Mouse (Mus musculus) midbrain, embryonic 14.5 days (tissue): ENCODE data around the gene Endod1. TPM values are rescaled to one million over a fixed set of nuclear protein-coding genes. Genes with fewer than 3 reads are reported as not detected.

Experiments
- ATAC-seq: fragments of 200-750 bp; cut with Nextera tagmentation; 2 replicates; pipeline ENCODE4 v1.8.0; 2017; ENCODE audit warnings: moderate number of reproducible peaks, moderate library complexity; ENCODE audit not compliant: low FRiP score, low TSS enrichment
- DNase-seq: peaks from one replicate; pipeline ENCODE4 v3.0.0-alpha.2; 2015
- H3K27ac ChIP-seq: fragments of 300-500 bp; sonication (generic); replicated peaks from 2 replicates; pipeline ENCODE4 v1.5.1; 2014; ENCODE audit warnings: mild to moderate bottlenecking, low read depth, low read length, moderate library complexity
- H3K27me3 ChIP-seq: fragments of 300-500 bp; sonication (generic); 2 replicates; pipeline ENCODE4 v1.6.1; 2014; ENCODE audit warnings: low read length, control low read depth, mixed read lengths; ENCODE audit not compliant: control insufficient read depth, insufficient read depth
- H3K36me3 ChIP-seq: fragments of 300-500 bp; sonication (generic); 2 replicates; pipeline ENCODE4 v1.6.1; 2014; ENCODE audit warnings: low read length, control low read depth; ENCODE audit not compliant: control insufficient read depth, insufficient read depth
- H3K4me1 ChIP-seq: fragments of 300-500 bp; sonication (generic); 2 replicates; pipeline ENCODE4 v1.6.1; 2014; ENCODE audit warnings: mild to moderate bottlenecking, antibody characterized with exemption, low read length, control low read depth; ENCODE audit not compliant: control insufficient read depth, insufficient read depth
- H3K4me2 ChIP-seq: fragments of 300-500 bp; sonication (generic); 2 replicates; pipeline ENCODE4 v1.6.1; 2014; ENCODE audit warnings: mild to moderate bottlenecking, low read length, moderate library complexity
- H3K4me3 ChIP-seq: fragments of 300-500 bp; sonication (generic); replicated peaks from 2 replicates; pipeline ENCODE4 v1.5.1; 2014; ENCODE audit warnings: low read depth, low read length
- H3K9ac ChIP-seq: fragments of 300-500 bp; sonication (generic); replicated peaks from 2 replicates; pipeline ENCODE4 v1.6.1; 2014; ENCODE audit warnings: mild to moderate bottlenecking, low read length, moderate library complexity
- H3K9me3 ChIP-seq: fragments of 300-500 bp; sonication (generic); 2 replicates; pipeline ENCODE4 v1.6.1; 2016; ENCODE audit warnings: low read length, control low read depth, mixed read lengths; ENCODE audit not compliant: control insufficient read depth
- WGBS: fragments of 180-500 bp; shearing (Covaris S2); extraction: QIAGEN DNeasy Blood & Tissue Kit; methylation state at CpG from one replicate; pipeline ENCODE4 v1.1.7; 2014; 5-methylcytosine and 5-hydroxymethylcytosine counted together
- polyA plus RNA-seq: library from polyadenylated mRNA; unstranded; fragments of >200 nt; fragmentation: Nextera tagmentation; extraction: Ambion mirVana; gene quantifications from 2 replicates; pipeline ENCODE4 v1.2.1, GENCODE M21; 2014

Gene Endod1
- polyA plus RNA-seq, 1 experiment from 2014 or later = 22.4 TPM

GRCm38 (mm10) chr9:14385665-14386064 is 4.4 kb upstream of the Endod1 start:
- 89% methylated on average over 8 of the region's 8 CpGs for WGBS
- no peaks in the 10 kb centered on the region for H3K27me3 ChIP-seq

GRCm38 (mm10) chr9:14383186-14383920 is 2.0 kb upstream of the Endod1 start:
- ATAC-seq = no peak
- 84% methylated on average over 4 of the region's 4 CpGs for WGBS
- no peaks in the 10 kb centered on the region for H3K36me3 ChIP-seq

More at GRCm38 (mm10) chr9:14385665-14386064, 4.4 kb upstream of the Endod1 start:
- Histone ChIP-seq H3K4me3 (no peak overlapping the region), H3K36me3 (no peaks in the 10 kb centered on the region), H3K4me2 (no peak overlapping the region), H3K9ac (no peak overlapping the region), H3K9me3 (no peaks in the 10 kb centered on the region), H3K4me1 (no peaks in the 10 kb centered on the region), H3K27ac (no peak overlapping the region)
- ATAC-seq = no peak
- DNase-seq = no peak

GRCm38 (mm10) chr9:14382256-14382791 is 1.0 kb upstream of the Endod1 start:
- H3K4me2 ChIP-seq = peak overlapping the region; percentile 89; the same call in 1 of the 2 replicates
- DNase-seq (no peak), ATAC-seq (no peak)

More at GRCm38 (mm10) chr9:14383186-14383920, 2.0 kb upstream of the Endod1 start:
- no peak overlapping the region for H3K4me2 ChIP-seq
- H3K27ac ChIP-seq = no peak overlapping the region
- no peak overlapping the region for H3K4me3 ChIP-seq
- 0 out of 2 replicates have a peak, but pooled peaks cover 6% of the 10 kb centered on the region for H3K4me1 ChIP-seq
- no peaks in the 10 kb centered on the region for H3K9me3 ChIP-seq
- H3K9ac ChIP-seq = no peak overlapping the region
- no peak for DNase-seq
- H3K27me3 ChIP-seq = no peaks in the 10 kb centered on the region

GRCm38 (mm10) chr9:14380386-14381285 is 671 bp downstream of the Endod1 start:
- ATAC-seq (peak; percentile 91), DNase-seq (peak; percentile 84)
- Histone ChIP-seq H3K27ac (peak overlapping the region; percentile 87), H3K4me1 (0 out of 2 replicates have a peak, but pooled peaks cover 6% of the 10 kb centered on the region), H3K36me3 (no peaks in the 10 kb centered on the region), H3K9ac (peak overlapping the region; percentile 89), H3K27me3 (no peaks in the 10 kb centered on the region), H3K9me3 (no peaks in the 10 kb centered on the region), H3K4me2 (peak overlapping the region; percentile 89), H3K4me3 (peak overlapping the region; percentile 58)
- under 1% methylated on average over 75 of the region's 76 CpGs for WGBS

More at GRCm38 (mm10) chr9:14382256-14382791, 1.0 kb upstream of the Endod1 start:
- H3K9ac ChIP-seq = no peak overlapping the region
- H3K27me3 ChIP-seq = no peaks in the 10 kb centered on the region
- H3K4me3 ChIP-seq = no peak overlapping the region
- H3K4me1 ChIP-seq = 0 out of 2 replicates have a peak, but pooled peaks cover 6% of the 10 kb centered on the region
- H3K27ac ChIP-seq = no peak overlapping the region
- no peaks in the 10 kb centered on the region for H3K9me3 ChIP-seq
- 78% methylated on average over 5 of the region's 5 CpGs for WGBS
- H3K36me3 ChIP-seq = no peaks in the 10 kb centered on the region

GRCm38 (mm10) chr9:14379769-14380385 is 1.4 kb downstream of the Endod1 start:
- no peaks in the 10 kb centered on the region for H3K27me3 ChIP-seq
- H3K27ac ChIP-seq = 0 out of 2 replicates have a peak overlapping the region, but pooled peaks have one; percentile 87
- 26% methylated on average over 8 of the region's 8 CpGs for WGBS
- no peaks in the 10 kb centered on the region for H3K36me3 ChIP-seq
- 0 out of 2 replicates have a peak, but pooled peaks cover 6% of the 10 kb centered on the region for H3K4me1 ChIP-seq
- H3K4me3 ChIP-seq = peak overlapping the region; percentile 58
- H3K9me3 ChIP-seq = no peaks in the 10 kb centered on the region
- H3K9ac ChIP-seq = peak overlapping the region; percentile 89
- peak overlapping the region; percentile 89 for H3K4me2 ChIP-seq
- ATAC-seq = no peak
- DNase-seq = no peak

GRCm38 (mm10) chr9:14378151-14378550 is 3.2 kb downstream of the Endod1 start:
- 96% methylated on average over 2 of the region's 2 CpGs for WGBS
- DNase-seq (no peak), ATAC-seq (no peak)

GRCm38 (mm10) chr9:14376149-14376548 is 5.2 kb downstream of the Endod1 start:
- H3K9me3 ChIP-seq = no peaks in the 10 kb centered on the region
- WGBS = 92% methylated on average over 4 of the region's 4 CpGs
- ATAC-seq = no peak

More at GRCm38 (mm10) chr9:14378151-14378550, 3.2 kb downstream of the Endod1 start:
- Histone ChIP-seq H3K4me1 (0 out of 2 replicates have a peak, but pooled peaks cover 6% of the 10 kb centered on the region), H3K27ac (no peak overlapping the region), H3K36me3 (no peaks in the 10 kb centered on the region), H3K9me3 (no peaks in the 10 kb centered on the region), H3K27me3 (no peaks in the 10 kb centered on the region), H3K9ac (no peak overlapping the region), H3K4me2 (no peak overlapping the region), H3K4me3 (no peak overlapping the region)

GRCm38 (mm10) chr9:14372440-14372839 is 8.9 kb downstream of the Endod1 start:
- Histone ChIP-seq H3K9me3 (no peaks in the 10 kb centered on the region), H3K27ac (no peak overlapping the region), H3K4me1 (no peaks in the 10 kb centered on the region), H3K4me3 (no peak overlapping the region), H3K27me3 (no peaks in the 10 kb centered on the region), H3K4me2 (no peak overlapping the region), H3K9ac (no peak overlapping the region), H3K36me3 (no peaks in the 10 kb centered on the region)
- DNase-seq (no peak), ATAC-seq (no peak)

More at GRCm38 (mm10) chr9:14376149-14376548, 5.2 kb downstream of the Endod1 start:
- Histone ChIP-seq H3K4me2 (no peak overlapping the region), H3K4me1 (0 out of 2 replicates have a peak, but pooled peaks cover 6% of the 10 kb centered on the region), H3K36me3 (no peaks in the 10 kb centered on the region), H3K4me3 (no peak overlapping the region), H3K27me3 (no peaks in the 10 kb centered on the region), H3K27ac (no peak overlapping the region), H3K9ac (no peak overlapping the region)
- DNase-seq = no peak
